Mouse (Mus musculus) intestine, embryonic 16.5 days (tissue): ENCODE measurements at regions not wholly inside any gene's neighbourhood (a gene's known extent, or its start where the extent isn't known, plus 50 kb on each side); places are given as distances from the start of the nearest gene placed in this dataset.

ENCODE experiments used
- ATAC-seq: fragments of 200-750 bp; cut with Nextera tagmentation; 2 replicates; pipeline ENCODE4 v1.8.0; 2017; ENCODE audit warnings: moderate TSS enrichment, moderate library complexity
- H3K27ac ChIP-seq: fragments of 300-500 bp; sonication (generic); 2 replicates; pipeline ENCODE4 v1.5.1; 2014; ENCODE audit warnings: mild to moderate bottlenecking, low read length
- H3K27me3 ChIP-seq: fragments of 300-500 bp; sonication (generic); replicated peaks from 2 replicates; pipeline ENCODE4 v1.6.1; 2014; ENCODE audit warnings: low read length, control low read depth, mixed read lengths; ENCODE audit not compliant: control insufficient read depth, insufficient read depth
- H3K36me3 ChIP-seq: fragments of 300-500 bp; sonication (generic); 2 replicates; pipeline ENCODE4 v1.6.1; 2014; ENCODE audit warnings: low read length, control low read depth; ENCODE audit not compliant: control insufficient read depth, insufficient read depth
- H3K4me1 ChIP-seq: fragments of 300-500 bp; sonication (generic); 2 replicates; pipeline ENCODE4 v1.6.1; 2014; ENCODE audit warnings: low read length, control low read depth, mixed read lengths; ENCODE audit not compliant: control insufficient read depth, insufficient read depth
- H3K4me2 ChIP-seq: fragments of 300-500 bp; sonication (generic); 2 replicates; pipeline ENCODE4 v1.6.1; 2014; ENCODE audit warnings: low read depth, low read length, control low read depth
- H3K4me3 ChIP-seq: fragments of 300-500 bp; sonication (generic); 2 replicates; pipeline ENCODE4 v1.5.1; 2014; ENCODE audit warnings: mild to moderate bottlenecking, low read length
- H3K9ac ChIP-seq: fragments of 300-500 bp; sonication (generic); 2 replicates; pipeline ENCODE4 v1.6.1; 2014; ENCODE audit warnings: low read depth, low read length
- H3K9me3 ChIP-seq: fragments of 300-500 bp; sonication (generic); 2 replicates; pipeline ENCODE4 v1.6.1; 2016; ENCODE audit warnings: low read length, control low read depth; ENCODE audit not compliant: control insufficient read depth
- WGBS: fragments of 180-500 bp; shearing (Covaris S2); extraction: QIAGEN DNeasy Blood & Tissue Kit; methylation state at CpG from one replicate; pipeline ENCODE4 v1.1.7; 2014; 5-methylcytosine and 5-hydroxymethylcytosine counted together

DNA sequence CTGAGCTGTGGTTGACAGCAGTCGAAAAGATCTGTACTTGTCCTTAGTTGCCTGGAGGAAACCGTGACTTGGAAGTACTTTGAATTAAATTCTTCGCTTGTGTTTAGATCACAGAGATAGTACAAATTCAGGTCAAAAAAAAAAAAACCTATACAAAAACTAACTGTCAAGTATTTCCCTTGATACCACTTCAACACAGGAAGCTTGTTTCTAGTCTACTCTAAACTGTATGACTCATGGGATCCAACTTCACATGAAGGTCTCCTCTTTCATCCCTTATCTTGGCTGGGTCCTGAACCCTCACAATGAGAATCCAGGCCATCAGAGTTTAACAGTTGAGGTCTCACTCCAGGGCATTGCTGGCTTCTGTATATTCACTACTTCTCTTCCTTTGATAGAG, 54.8 kb downstream of the Tmem30b start:
- ATAC-seq, result no peak
- Histone ChIP-seq H3K36me3 (no peaks in the 10 kb centered on the region), H3K27me3 (no peaks in the 10 kb centered on the region), H3K9me3 (no peaks in the 10 kb centered on the region), H3K9ac (no peak overlapping the region), H3K4me3 (no peak overlapping the region), H3K27ac (no peak overlapping the region), H3K4me1 (0 out of 2 replicates have a peak, but pooled peaks cover 2% of the 10 kb centered on the region), H3K4me2 (no peak overlapping the region)
- 59% methylated on average over 3 of the region's 3 CpGs for WGBS

DNA sequence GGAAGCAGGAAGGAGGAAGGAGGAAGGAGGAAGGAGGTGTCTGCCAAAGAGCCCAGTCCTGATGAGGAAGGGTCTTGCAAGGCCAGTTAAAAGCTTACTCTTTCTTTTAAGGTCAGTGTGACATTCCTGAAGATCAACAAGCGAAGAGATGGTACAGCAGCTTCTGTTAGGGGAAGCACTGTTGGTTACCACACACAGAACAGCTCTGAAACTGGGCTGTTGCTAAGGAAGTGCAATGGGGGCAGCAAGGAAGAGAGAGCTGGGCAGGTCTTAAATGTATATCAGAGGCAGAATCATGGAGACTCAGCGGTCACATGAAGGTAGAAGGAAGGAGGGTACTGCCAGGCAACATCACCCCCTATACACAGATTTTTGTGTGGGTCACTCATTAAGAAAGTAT, 63.3 kb downstream of the Tmem30b start:
- Histone ChIP-seq H3K9me3 (no peaks in the 10 kb centered on the region), H3K27me3 (no peaks in the 10 kb centered on the region), H3K4me2 (no peak overlapping the region), H3K36me3 (no peaks in the 10 kb centered on the region), H3K4me3 (no peak overlapping the region), H3K9ac (no peak overlapping the region), H3K4me1 (no peaks in the 10 kb centered on the region), H3K27ac (no peak overlapping the region)
- ATAC-seq, result no peak
- WGBS, result 87% methylated on average over 2 of the region's 2 CpGs

DNA sequence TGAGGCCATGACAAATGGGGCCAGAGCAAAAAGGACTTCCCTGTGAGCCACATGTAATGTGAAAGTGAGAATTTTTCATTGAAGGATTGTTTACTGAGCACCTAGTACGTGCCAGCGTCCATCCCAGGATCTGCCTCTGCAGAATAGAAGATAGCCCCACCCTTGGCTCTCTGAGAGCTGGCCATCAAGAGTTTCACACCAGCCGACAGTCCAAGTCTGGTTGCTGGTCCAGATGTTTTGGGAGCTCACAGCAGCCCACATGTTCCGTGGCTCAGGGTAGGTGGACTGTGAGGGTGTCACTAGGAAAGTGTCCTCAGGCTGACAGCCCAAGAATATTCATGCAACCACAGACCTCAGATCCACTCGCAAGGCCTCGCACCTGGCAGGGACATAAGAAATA, 63.9 kb downstream of the Tmem30b start:
- no peak overlapping the region for H3K4me2 ChIP-seq
- no peak for ATAC-seq
- no peaks in the 10 kb centered on the region for H3K4me1 ChIP-seq
- H3K4me3 ChIP-seq, result no peak overlapping the region
- WGBS, result 85% methylated on average over 6 of the region's 6 CpGs
- no peaks in the 10 kb centered on the region for H3K27me3 ChIP-seq
- H3K27ac ChIP-seq, result no peak overlapping the region
- no peaks in the 10 kb centered on the region for H3K36me3 ChIP-seq
- H3K9ac ChIP-seq, result no peak overlapping the region
- no peaks in the 10 kb centered on the region for H3K9me3 ChIP-seq

DNA sequence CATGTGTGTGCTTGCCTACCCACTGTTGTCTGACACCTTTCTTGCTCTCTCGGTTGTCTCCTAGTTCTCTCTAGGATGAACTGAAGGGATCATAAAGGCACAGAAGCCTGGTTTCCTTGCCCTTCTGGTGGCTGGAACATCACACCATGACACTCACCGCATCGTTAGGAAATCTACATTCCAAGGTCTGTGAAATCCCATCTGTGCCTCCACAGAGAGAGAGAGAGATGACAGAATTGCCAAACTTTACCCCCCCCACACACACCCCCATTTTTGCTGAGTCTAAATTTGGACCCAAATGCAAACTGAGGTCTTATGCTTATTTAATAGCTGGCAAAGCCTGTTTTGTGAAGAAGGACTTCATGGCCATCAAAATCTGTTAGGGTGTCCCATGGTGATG, 64.5 kb downstream of the Tmem30b start:
- Histone ChIP-seq H3K27me3 (no peaks in the 10 kb centered on the region), H3K4me2 (no peak overlapping the region), H3K4me1 (no peaks in the 10 kb centered on the region), H3K36me3 (no peaks in the 10 kb centered on the region), H3K9me3 (no peaks in the 10 kb centered on the region), H3K4me3 (no peak overlapping the region), H3K27ac (no peak overlapping the region), H3K9ac (no peak overlapping the region)
- ATAC-seq, result no peak
- 82% methylated on average over 3 of the region's 3 CpGs for WGBS

DNA sequence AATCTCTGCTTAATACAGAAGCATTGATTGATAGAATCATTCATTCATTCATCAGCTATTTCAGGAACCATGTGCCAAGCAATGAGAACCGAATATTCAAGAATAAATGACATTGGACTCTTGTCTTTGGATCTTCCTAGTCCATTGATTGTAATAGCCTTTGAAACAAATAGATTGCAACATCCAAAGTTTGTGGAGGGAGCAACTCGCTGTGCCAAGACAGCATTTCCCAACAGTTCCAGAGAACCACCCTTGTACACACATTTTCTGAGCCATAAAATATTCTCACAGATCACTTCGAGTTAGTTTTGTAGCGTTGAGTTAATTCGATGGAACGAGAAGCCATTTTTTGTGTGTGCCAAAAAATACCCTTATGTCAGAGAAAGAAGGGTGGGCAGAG, 65.0 kb downstream of the Tmem30b start:
- Histone ChIP-seq H3K27ac (no peak overlapping the region), H3K36me3 (no peaks in the 10 kb centered on the region), H3K4me3 (no peak overlapping the region), H3K9ac (no peak overlapping the region), H3K9me3 (no peaks in the 10 kb centered on the region), H3K4me2 (no peak overlapping the region), H3K27me3 (no peaks in the 10 kb centered on the region), H3K4me1 (no peaks in the 10 kb centered on the region)
- WGBS, result 91% methylated on average over 6 of the region's 6 CpGs
- no peak for ATAC-seq

DNA sequence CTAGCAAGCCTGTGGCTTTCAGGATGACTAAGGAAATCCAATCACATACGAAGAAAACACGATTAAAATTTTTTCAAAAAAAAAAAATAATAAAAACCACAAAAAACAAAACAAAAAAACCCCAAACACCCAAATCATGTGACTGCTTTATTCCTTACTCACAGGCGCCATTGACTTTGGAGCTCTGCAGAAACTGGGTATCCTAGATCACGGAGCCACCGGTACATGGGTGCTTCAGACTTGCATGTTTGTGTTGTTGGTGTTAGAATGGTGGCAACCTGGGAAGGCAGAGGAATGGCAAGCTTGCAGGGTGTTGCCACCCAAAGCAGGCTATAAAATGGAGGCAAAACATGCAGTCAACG, 65.6 kb downstream of the Tmem30b start:
- H3K4me2 ChIP-seq, result no peak overlapping the region
- 87% methylated on average over 6 of the region's 6 CpGs for WGBS
- no peak for ATAC-seq
- no peak overlapping the region for H3K9ac ChIP-seq
- H3K9me3 ChIP-seq, result no peaks in the 10 kb centered on the region
- no peak overlapping the region for H3K4me3 ChIP-seq
- H3K4me1 ChIP-seq, result no peaks in the 10 kb centered on the region
- no peaks in the 10 kb centered on the region for H3K36me3 ChIP-seq
- H3K27ac ChIP-seq, result no peak overlapping the region
- no peaks in the 10 kb centered on the region for H3K27me3 ChIP-seq

DNA sequence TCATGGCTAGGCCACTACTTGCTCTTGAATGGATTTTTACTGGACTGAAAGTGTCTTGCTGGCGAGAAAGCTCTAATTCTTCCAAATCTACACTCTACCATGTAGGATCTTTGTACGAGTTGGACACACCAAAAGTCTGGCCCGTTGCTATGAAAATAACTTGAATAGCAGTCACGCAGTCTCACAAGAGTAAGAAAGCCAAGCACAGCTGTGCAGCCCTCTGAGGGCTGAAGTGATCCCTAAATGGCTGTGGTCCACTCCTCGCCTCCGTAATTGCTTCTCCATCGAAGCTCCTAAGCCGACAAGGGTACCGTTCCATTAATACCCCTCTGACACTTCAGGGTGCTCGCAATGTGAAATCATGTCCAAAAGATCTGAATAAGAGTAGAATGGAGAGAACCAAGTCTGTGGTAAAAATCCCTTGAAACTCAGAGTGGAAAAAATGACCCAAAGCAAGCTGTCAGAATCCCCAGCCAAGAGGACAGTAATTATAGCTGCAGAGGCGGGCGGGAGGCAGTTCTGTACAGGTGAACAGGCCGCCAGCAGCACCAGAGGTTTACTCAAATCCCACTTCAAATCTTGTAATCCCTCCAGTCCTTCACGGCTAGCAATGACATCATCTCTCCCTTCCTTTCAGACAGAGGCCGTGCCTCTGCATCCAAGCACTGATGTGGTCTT, 66.1 kb downstream of the Tmem30b start:
- no peaks in the 10 kb centered on the region for H3K4me1 ChIP-seq
- 84% methylated on average over 15 of the region's 15 CpGs for WGBS
- no peak for ATAC-seq

DNA sequence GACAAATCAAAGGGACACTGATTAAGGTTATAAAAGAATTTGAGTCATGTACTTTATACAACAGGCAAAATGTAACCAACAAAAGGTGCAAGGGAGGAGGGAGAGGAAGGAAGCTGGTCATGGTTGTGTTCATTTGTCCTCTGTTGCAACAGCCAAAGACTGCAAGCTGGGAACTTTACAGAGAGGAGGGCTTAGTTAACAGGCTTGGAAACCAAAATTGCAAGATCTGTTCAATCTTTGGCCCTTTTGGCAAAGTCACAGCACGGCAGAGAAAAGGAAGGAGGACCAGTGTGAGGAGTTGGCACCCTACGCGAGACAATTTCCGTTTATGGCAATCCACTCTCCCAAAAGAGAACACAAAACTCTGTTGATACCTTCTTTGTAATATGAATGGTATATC, 67.6 kb downstream of the Tmem30b start:
- Histone ChIP-seq H3K4me2 (no peak overlapping the region), H3K9ac (no peak overlapping the region), H3K4me3 (no peak overlapping the region), H3K27me3 (no peaks in the 10 kb centered on the region), H3K9me3 (no peaks in the 10 kb centered on the region), H3K27ac (no peak overlapping the region), H3K4me1 (no peaks in the 10 kb centered on the region), H3K36me3 (no peaks in the 10 kb centered on the region)
- 93% methylated on average over 4 of the region's 4 CpGs for WGBS
- ATAC-seq, result no peak

More for the DNA sequence above, 66.1 kb downstream of the Tmem30b start:
- Histone ChIP-seq H3K9me3 (no peaks in the 10 kb centered on the region), H3K36me3 (no peaks in the 10 kb centered on the region), H3K27me3 (no peaks in the 10 kb centered on the region), H3K4me3 (no peak overlapping the region), H3K27ac (no peak overlapping the region), H3K4me2 (no peak overlapping the region), H3K9ac (no peak overlapping the region)

DNA sequence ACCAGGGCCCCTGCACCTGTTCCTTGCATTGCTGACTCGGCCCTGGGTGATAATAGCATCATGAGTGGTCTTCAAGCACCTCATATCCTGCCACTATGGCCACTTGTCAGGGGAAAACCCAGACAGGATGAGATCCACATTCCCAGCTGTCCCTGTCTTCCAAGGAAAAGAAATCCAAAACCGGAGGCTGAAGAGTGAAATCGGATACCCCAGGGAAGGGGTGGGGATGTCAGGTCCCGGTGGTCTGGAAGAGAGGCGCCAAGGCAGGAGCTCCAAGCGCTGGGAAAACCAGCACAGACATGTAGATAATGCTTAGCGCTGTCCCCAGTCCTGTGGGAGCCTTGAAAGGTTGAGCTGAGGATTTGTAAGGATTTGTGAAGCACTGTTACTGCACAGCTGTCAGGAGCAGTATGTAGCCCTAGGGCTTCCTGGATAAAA, 69.8 kb downstream of the Tmem30b start:
- Histone ChIP-seq H3K27ac (no peak overlapping the region), H3K9ac (no peak overlapping the region), H3K4me2 (no peak overlapping the region), H3K36me3 (no peaks in the 10 kb centered on the region), H3K4me1 (no peaks in the 10 kb centered on the region), H3K4me3 (no peak overlapping the region), H3K9me3 (no peaks in the 10 kb centered on the region), H3K27me3 (no peaks in the 10 kb centered on the region)
- 11% methylated on average over 7 of the region's 7 CpGs for WGBS
- no peak for ATAC-seq

DNA sequence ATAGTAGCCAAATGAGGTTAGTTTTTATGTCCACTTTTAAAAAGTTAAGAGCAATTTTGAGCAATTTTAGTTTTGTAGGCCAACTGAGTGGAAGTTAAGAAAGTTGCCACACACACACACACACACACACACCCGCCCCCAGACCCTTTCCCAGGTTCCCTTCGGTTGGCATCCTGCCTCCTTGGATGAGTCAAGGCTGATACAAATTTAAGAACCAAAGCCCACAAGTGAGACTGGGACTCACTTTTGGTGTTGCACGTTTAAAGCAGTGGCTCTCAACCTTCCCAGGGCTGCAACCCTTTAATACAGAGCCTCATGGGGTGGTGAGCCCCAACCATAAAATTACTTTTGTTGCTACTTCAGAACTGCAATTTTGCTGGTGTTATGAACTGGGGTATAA, 70.4 kb downstream of the Tmem30b start:
- Histone ChIP-seq H3K9me3 (no peaks in the 10 kb centered on the region), H3K27me3 (no peaks in the 10 kb centered on the region), H3K27ac (no peak overlapping the region), H3K4me2 (no peak overlapping the region), H3K36me3 (no peaks in the 10 kb centered on the region), H3K4me3 (no peak overlapping the region), H3K9ac (no peak overlapping the region), H3K4me1 (no peaks in the 10 kb centered on the region)
- 67% methylated on average over 3 of the region's 3 CpGs for WGBS
- no peak for ATAC-seq
